Mouse (Mus musculus) liver, postnatal 0 days (tissue): Measurements from ENCODE around the gene Nkx2-5.

Source experiments
- CTCF ChIP-seq: sonication (generic); IDR thresholded peaks from 2 replicates; pipeline ENCODE4 v1.5.1; 2016; ENCODE audit warnings: antibody characterized with exemption, low read depth
- EP300 ChIP-seq: IDR thresholded peaks from 2 replicates; pipeline ENCODE4 v1.6.1; 2016; ENCODE audit warnings: antibody characterized with exemption, low read depth, mild to moderate bottlenecking

DNA sequence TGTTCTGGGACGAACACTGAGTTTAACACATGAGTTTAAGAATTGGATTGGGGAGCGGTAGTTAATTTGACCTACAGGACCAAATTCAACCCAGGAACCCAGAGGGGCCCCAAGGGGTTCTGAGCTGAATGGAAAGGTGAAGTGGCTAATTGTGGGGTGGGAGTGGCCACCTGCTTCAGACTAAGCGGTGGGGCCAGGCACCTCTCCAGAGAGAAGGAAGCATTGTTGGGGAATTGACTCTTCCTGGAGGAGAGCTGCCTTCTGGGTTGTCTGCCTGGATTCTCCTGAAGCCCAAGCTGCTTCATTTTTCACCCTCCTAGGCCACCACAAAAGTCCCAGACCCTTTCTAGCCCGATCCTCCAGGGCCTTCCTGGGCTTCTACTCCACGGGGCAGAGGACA is 2.8 kb downstream of the Nkx2-5 start:
- TF ChIP-seq EP300 (no peak), CTCF (no peak)
